Mouse (Mus musculus): ENCODE data around the gene Sema6c. TPM values are rescaled to one million over a fixed set of nuclear protein-coding genes. Genes with fewer than 3 reads are reported as not detected.
A peak's percentile ranks its signal among the peaks of the same experiment; 100 is the strongest.

Gene Sema6c
- total RNA-seq, 2 experiments from 2014 or later: 5.8 to 11.8 TPM

DNA sequence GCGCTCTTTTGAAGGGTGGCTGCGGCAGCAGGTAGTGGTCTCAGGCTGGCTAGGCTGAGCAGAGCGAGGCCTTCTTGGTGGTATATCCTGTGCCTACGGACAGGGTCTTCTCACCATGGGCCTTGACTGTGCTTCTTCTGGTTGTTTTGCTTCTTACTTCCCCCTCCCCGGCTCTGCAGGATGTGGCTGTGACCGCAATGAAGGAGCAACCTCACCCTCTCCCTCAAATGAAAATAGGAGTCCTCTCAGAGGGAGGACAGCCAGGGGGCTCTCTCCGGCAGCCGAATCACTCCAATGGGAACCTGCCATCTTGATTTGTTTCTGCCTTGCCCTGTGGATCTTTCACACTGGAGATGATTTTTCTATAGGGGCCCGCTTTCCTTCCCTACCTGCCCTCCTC lies 18.8 kb upstream of the Sema6c start:
- DNase-seq: no peak
- intact Hi-C loops (cut with DNase I): loop anchor here (5.0 kb wide), 1 partner anchor 76 kb away; the partner anchor contains the start of gene Gabpb2

DNA sequence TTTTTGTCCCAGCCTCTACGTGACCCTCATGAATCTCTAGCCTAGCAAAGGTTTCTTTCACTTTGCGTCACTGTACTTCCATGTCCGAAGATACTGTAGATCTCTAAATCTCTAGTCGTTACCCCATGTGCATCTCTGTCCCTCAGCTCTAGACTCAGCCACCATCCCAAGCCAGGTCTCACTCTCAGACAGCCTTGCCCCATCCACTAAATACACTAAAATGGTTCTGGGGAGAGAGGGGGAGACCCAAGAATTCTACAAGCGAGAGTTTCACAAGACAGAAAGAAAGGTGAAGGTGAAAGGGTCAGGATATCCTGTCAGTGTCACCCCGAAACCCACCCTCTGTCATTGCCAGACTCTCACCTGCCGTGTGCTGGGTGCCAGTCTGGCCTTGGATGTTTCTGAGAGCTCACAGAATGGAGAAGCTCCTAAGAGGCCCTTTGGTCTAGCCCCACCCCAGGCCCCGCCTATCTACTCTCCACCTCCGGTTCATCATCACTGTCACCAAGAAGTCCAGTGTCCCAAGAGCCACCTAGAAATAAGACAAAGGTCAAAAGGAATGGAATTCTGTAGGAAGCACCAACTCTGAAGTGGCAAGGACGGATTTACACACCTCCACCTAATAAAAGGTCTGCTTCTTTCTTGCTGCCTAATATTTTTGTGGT lies 18.2 kb upstream of the Sema6c start, which contains the start of gene Tnfaip8l2:
TSS of gene Tnfaip8l2 (minus strand) at position 409 of the 665 bp plus-strand sequence.
- intact Hi-C loops (cut with DNase I): loop anchor here (1.0 to 5.0 kb wide), 2 partner anchors 75 to 120 kb away; partner anchors contain the start of gene Gabpb2
- DNase-seq: peak in 1 of 2 experiments; percentile 34

DNA sequence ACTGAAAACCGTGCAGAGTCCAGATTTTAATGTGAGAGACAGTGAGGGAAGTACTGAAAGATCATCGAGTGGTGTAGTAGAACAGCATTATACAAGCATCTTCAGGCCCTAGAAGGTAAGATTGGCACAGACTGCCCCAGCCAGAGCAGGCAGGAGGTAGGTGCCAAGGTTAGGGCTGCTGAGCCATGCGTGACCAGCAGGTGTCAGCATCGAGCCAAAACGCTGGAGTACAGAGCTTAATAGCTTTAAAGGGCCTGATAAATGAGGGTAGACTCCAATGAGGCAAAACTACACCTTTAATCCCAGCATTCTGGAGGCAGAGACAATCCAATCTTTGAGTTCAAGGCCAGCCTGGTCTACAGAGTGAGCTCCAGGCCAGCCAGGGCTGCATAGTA lies 17.6 kb upstream of the Sema6c start:
- peak; percentile 89 to 94 for DNase-seq
- intact Hi-C loops (cut with DNase I): loop anchor here (1.0 to 5.0 kb wide), 3 partner anchors 32 to 120 kb away; partner anchors contain the start of gene Gabpb2

DNA sequence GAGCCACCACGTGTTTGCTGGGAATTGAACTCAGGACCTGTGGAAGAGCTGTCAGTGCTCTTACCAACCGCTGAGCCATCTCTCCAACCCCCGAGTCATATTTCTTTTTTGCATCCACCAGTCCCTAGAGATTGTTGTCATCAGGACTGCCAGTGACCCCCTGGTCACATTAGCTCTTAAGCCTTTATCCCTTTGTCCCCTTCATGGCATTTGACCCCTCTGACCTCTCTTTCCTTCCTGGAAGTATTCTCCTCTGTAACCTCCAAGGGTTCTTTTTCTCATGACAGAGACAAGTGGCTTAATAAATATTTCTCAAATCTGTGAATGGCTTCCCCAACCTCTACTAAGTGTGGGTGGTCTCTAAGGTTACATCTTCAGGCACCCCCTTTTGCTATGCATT lies 12.3 kb upstream of the Sema6c start:
- intact Hi-C loops (cut with DNase I): loop anchor here (1.0 kb wide), 1 partner anchor 10 kb away; no protein-coding TSS in a partner anchor
- DNase-seq: no peak

DNA sequence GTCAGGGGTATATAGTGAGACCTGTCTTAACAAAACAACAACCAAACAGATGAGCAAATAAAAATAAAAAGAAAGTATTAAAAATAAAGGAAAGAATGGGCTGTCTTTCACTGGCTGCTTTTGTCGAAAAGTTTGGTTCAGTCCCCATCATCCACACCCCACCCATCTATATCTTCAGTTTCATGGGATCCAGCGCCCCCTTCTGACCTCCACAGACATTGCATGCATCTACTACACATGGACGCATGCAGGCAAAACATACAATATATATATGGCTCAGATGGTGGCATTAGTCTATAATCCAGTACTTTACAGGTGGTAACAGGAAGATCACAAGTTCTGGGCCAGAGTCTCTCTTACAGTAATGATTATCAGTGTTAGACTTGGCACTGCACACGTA lies 6.4 kb upstream of the Sema6c start:
- intact Hi-C loops (cut with DNase I): no loop called here
- DNase-seq: peak in 1 of 2 experiments; percentile 49

DNA sequence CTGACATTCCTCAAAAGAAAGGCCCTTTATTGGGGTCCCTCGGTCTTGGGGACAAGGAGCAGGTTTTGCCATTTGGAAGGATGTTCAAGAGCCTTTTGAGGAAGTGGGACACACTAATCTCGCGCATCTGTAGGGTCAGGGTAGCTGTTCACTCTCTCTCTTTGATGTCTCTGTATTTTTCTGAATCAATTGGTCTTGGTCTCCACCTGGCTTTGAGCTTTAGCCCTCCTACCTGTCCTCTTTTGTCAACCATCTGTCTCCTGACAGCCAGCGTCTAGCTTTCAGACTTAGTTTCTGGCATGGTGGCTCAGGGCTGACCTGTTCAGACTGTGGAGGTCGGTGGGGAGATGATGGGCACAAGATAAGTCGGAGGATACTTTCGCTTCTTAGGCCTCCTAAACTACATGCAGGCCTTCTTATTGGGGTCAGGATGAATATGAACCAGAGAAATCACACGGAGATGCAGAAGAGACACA lies 708 bp upstream of the Sema6c start:
- intact Hi-C loops (cut with DNase I): no loop called here
- no peak for DNase-seq

DNA sequence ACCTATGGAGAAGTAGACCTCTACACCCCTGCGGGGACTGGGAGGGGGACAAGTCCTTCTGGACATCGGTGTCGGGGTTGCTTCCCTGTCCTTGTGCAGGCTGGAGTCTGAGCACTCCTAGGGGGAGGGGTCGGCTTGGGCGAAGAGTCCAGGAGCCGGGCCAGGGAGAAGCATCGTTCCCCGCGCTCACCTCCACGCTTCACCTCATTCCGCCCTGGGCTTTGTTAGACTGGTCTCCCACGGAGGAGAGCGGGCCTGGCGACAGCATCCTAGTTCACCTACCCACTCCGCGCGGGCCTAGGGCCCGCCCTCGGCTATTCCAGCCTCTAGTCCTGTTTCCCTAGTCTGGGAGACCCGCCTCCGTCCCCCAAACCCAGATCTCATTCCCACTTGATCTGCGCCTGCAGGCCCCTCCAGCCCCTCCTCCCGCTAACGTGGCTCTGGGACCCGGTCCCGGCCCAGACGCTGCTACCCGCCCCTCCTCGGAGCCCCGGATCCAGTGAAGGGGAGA lies 839 bp downstream of the Sema6c start:
- peak; percentile 20 to 25 for DNase-seq

DNA sequence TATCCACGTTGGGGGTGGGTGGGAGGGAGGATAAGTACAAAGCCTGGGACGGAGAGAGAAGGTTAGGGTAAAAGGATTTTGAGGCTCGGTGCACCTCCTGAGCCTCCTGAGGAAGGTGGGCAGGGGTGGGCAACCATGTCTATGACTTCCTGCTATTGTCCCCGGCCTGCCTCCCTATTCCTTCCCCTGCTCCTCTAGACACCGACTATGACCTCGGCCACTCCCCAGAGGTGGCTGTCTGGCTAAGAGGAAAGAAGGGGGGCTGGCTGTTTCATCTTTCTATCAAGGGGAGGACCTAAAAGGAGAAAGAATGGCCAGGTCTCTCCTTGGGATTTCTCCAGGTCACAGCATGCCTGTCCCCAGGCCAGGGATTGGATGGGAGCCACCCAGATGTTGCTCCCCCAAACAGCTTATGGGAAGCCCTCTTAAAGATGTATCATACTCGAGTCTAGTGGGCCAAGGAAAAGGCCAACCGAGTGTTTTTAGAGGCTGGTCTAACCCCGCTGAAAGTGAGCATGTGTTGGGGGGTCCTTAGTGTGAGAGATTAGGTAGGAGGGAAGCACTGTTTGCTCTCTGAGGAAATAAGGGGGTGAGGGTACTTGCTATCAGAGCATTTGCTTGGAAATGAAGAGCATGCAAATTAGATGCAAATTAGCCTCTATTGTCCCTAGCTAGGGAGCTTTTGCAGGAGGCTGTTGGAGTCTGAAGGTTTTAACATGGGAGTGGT lies 1.5 kb downstream of the Sema6c start:
- DNase-seq: peak in 1 of 2 experiments; percentile 14
- intact Hi-C loops (cut with DNase I): no loop called here

More for the DNA sequence above, 839 bp downstream of the Sema6c start:
- intact Hi-C loops (cut with DNase I): no loop called here

DNA sequence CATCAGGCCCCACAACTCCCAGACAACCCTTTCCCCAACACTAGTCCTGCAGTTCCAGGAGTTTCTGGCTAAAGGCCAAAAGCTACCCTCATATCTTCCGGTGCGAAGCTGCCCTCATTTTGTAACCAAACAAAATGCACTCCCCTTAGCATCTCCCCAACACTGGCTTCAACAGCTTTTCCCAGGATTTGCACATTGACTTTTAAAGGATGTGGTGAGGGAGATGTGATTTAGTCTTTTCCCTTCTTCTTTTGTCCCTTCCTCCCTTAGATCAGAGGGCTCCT lies 2.0 kb downstream of the Sema6c start:
- DNase-seq: no peak
- intact Hi-C loops (cut with DNase I): no loop called here

DNA sequence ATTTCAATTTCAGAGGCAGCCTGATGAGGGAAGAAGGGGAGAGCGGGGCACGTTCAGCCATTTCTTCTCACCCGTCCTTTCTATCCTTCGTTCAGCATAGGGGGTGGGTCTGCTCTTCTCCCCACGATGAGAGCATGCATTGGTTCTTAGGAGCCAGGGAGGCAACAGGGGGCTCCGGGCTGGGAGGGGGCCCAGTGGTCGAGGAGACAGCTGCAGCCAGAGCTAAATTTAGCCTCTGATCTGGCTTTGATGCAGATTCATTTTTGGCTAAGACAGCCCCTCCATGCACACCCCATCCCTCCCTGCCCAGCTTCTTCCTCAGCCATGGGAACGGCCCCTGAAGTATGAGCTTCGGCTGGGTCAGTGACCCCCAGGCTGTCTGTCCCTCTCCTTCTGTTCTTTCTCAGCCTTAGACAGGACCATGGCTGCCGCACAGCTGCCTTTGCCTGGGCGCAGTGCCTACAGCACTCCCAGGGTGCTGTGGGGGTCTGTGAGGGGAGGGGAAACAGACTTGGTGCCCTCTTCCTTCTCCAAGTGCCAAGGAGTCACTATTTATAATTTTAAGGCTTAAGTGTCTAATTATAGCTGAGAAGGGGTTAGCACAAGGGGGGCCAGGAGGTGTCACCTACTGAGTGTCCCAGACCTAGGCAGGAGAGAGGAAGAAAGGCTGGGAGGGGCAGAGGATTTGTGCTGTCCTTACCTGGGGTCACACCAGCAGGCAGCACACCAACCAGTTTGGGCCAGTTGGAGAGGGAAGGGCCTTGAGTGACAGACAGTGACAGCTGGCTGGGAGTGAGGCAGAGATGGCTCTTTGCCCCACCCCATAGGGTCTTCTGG lies 3.4 kb downstream of the Sema6c start:
- intact Hi-C loops (cut with DNase I): no loop called here
- DNase-seq: peak in 1 of 2 experiments; percentile 30

DNA sequence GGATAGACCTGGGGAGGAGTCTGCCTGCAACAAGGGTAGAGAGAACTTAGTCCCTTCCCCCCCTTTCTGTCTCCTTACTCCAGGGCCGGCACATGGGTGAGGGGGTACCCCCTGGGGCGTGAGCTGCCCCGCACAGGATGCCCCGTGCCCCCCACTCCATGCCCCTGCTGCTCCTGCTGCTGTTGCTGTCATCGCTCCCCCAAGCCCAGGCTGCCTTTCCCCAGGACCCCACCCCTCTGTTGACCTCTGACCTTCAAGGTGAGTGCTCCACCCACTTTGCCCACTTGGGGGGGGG lies 3.9 kb downstream of the Sema6c start:
- intact Hi-C loops (cut with DNase I): no loop called here
- no peak for DNase-seq

DNA sequence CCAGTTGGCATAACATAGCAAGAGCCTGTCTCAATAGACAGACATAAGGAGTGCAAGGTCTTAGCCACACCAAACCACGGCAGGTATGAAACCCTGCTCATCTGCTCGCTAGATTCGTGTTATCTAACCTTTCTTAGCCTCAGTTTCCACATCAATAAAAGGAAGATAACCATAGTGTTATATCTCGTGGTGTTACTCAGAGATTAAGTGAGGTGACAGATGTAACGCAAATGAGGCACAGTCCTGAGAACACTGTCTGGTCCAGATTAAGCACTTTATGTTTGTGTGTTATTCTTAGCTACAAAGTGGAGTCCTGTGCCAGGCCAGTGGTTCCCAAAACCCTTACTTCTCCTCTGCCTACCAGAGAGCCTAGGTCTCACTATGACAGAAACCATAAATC lies 4.6 kb downstream of the Sema6c start:
- intact Hi-C loops (cut with DNase I): no loop called here
- DNase-seq: no peak

DNA sequence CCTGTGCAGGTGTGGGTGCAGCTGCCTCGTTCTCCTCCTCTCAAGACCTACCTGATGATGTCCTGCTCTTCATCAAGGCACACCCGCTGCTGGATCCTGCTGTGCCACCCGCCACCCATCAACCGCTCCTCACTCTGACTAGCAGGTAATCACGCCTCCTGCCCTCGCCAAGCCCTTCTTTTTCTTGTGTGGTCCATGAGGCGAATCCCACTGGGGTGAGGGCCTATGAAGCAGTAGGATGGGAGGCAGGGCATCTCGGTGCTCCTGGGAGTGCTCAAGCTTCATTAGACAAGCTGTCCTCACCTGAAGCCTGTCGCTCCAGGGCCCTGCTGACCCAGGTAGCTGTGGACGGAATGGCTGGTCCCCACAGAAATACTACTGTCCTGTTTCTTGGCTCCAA lies 9.7 kb downstream of the Sema6c start:
- intact Hi-C loops (cut with DNase I): no loop called here
- DNase-seq: no peak

DNA sequence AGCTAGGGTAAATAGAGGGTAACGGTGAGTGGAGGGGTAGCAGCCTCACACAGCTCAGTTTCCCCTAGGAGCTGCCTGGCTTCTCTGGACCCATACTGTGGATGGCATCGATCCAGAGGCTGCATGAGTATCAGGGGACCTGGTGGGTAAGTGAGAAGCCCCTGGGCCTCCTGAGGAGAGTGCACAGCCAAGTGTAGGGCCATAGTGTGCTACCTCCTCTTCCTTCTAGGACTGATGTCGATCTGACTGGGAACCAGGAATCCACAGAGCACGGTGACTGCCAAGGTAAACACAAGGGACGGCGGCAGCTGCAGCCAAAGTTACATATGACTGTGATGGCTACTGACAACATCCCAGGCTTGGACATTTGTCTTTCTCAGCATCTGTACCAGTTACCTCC lies 10.8 kb downstream of the Sema6c start:
- intact Hi-C loops (cut with DNase I): no loop called here
- DNase-seq: no peak

DNA sequence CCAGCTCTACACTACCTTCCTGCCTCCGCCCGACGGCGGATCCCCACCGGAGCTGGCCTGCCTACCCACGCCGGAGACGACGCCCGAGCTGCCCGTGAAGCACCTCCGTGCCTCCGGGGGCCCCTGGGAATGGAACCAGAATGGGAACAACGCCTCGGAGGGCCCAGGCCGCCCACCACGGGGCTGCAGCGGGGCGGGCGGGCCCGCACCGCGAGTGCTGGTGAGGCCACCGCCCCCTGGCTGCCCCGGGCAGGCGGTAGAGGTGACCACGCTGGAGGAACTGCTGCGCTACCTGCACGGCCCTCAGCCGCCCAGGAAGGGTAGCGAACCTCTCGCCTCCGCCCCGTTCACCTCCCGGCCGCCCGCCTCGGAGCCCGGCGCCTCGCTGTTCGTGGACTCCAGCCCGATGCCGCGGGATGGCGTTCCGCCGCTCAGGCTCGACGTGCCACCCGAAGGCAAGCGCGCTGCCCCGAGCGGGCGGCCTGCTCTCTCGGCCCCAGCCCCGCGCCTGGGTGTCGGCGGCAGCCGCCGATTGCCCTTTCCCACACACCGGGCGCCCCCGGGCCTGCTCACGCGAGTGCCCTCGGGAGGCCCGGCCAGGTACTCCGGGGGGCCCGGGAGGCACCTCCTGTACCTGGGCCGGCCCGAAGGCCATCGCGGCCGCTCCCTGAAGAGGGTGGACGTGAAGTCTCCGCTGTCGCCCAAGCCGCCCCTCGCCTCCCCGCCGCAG lies 12.4 kb downstream of the Sema6c start:
- intact Hi-C loops (cut with DNase I): no loop called here
- peak in 1 of 2 experiments; percentile 9 for DNase-seq

DNA sequence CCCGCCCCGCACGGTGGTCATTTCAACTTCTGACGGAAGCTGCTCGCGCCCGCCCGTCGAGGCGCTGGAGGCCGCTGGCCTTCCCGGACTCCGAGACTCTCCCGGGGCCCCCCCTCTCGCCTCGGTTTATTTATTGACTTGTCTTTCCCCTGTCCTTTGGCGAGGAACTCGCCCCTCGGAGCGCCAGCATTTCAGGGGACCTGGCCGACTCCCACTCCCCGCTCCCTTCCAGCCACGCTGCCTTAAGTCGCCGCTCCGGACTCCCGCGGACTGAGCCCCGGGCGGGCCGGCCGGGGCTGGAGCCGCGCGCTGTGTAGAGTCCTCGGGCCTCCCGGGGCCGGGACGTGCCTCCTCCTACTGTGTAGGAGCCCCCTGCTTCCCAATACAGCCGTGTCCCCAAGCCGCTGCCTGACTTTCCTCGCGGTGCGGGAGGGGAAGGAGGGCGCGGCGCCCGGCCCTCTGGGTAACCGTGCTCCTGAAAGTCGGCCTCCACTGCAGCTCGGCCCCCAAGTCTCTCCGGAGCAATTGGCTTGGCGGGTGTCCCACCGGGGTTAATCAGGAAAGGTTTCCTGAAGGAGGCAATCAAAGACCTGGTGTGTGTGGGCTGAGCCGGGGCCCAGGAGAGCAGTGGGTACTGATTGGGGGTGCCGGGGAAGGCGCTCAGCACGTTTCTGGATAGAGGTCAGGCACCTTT lies 13.1 kb downstream of the Sema6c start:
- intact Hi-C loops (cut with DNase I): no loop called here
- peak; percentile 35 to 45 for DNase-seq

DNA sequence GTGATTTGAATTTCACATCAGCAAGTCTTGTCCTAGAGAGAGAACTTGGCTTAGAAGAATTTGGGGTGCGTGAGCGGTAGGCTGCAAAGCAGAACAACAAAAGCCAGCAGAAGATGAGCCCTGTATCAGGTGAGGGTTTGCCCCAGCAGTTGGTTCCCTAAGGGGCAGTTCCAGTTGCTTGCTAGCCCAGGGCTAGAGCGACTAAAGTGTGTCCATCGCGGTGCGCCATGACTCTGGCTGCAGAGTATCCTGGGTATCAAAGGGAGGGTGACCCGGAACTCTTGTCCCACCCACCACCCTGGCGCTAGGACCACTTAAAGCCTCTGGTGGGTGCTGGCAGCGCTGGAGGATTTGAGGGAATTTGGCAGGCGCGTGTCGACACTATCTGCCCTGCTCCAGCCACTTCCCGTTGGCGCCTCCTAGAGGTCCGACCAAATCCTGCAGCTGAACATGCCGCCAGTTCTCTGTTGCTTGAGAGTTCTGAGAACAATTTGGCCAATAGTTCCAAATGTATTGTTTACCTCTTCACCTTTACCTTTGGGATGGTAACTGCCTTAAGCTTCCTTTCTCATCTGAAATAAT lies 13.8 kb downstream of the Sema6c start:
- peak; percentile 88 to 94 for DNase-seq
- intact Hi-C loops (cut with DNase I): loop anchor here (1.0 kb wide), 1 partner anchor 31 kb away; no protein-coding TSS in a partner anchor

DNA sequence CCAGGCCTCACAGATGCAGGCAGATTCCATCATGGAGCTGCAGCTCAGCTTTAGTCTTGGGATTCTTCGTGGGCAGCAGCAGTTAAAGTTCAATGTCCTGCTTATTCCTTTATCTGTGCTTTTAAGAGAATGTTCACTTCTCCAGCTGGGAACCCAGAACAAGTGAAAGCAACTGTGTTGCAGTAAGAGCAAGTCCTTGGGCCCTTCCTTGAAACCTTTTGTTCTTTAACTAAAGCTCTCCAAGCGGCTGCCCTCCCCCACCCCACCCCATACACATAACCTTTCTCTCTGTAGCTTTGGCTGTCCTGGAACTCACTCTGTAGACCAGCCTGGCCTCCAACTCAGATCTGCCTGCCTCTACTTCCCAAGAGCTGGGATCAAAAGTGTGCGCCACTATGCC lies 16.2 kb downstream of the Sema6c start:
- intact Hi-C loops (cut with DNase I): no loop called here
- no peak for DNase-seq

DNA sequence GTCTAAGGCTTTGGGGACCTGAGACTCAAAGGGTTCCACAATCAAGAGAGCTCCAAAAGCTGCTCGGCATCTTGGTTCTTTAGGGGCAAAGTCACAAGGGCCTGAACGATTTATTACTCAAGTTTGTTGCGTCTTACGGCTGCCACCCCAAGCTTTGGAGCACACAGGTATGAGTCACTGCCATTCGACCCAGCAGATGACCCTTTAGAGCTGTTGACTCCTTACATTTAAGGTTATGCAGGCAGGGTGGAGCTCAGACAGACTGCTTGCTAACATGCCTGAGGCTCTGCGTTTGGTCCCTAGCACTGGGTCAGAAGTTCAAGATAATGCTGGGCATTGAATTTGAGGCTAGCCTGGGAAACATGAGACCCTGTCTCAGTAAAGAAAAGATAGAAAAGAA lies 17.3 kb downstream of the Sema6c start:
- DNase-seq: no peak
- intact Hi-C loops (cut with DNase I): no loop called here

Measured in heart, postnatal 14 days (tissue).